Mouse (Mus musculus) liver, embryonic 11.5 days (tissue): Measurements from ENCODE around the gene Tmcc3. TPM values are rescaled to one million over a fixed set of nuclear protein-coding genes. Genes with fewer than 3 reads are reported as not detected.

Experiments
- ATAC-seq: fragments of 200-750 bp; cut with Nextera tagmentation; replicated peaks from 2 replicates; pipeline ENCODE4 v1.8.0; 2017; ENCODE audit warnings: moderate number of reproducible peaks, mild to moderate bottlenecking, moderate TSS enrichment, moderate library complexity; ENCODE audit not compliant: low FRiP score
- DNase-seq: peaks from one replicate; pipeline ENCODE4 v3.0.0-alpha.2; 2017; ENCODE audit warnings: low spot score
- H3K27ac ChIP-seq: fragments of 300-500 bp; sonication (generic); 2 replicates; pipeline ENCODE4 v1.5.1; 2014; ENCODE audit warnings: mild to moderate bottlenecking, low read depth, low read length, control low read depth
- H3K27me3 ChIP-seq: fragments of 300-500 bp; sonication (generic); replicated peaks from 2 replicates; pipeline ENCODE4 v1.6.1; 2014; ENCODE audit warnings: low read length, mixed read lengths; ENCODE audit not compliant: control insufficient read depth, insufficient read depth
- H3K36me3 ChIP-seq: fragments of 300-500 bp; sonication (generic); 2 replicates; pipeline ENCODE4 v1.6.1; 2014; ENCODE audit warnings: mild to moderate bottlenecking, low read length, moderate library complexity, mixed read lengths; ENCODE audit not compliant: control insufficient read depth, insufficient read depth
- H3K4me1 ChIP-seq: fragments of 300-500 bp; sonication (generic); replicated peaks from 2 replicates; pipeline ENCODE4 v1.6.1; 2014; ENCODE audit warnings: low read length, mixed read lengths; ENCODE audit not compliant: control insufficient read depth, insufficient read depth
- H3K4me2 ChIP-seq: fragments of 300-500 bp; sonication (generic); 2 replicates; pipeline ENCODE4 v1.6.1; 2014; ENCODE audit warnings: mild to moderate bottlenecking, control low read depth, moderate library complexity
- H3K4me3 ChIP-seq: fragments of 300-500 bp; sonication (generic); 2 replicates; pipeline ENCODE4 v1.5.1; 2014; ENCODE audit warnings: low read depth, low read length, control low read depth
- H3K9ac ChIP-seq: fragments of 300-500 bp; sonication (generic); 2 replicates; pipeline ENCODE4 v1.6.1; 2014; ENCODE audit warnings: low read depth, low read length, control low read depth
- H3K9me3 ChIP-seq: fragments of 300-500 bp; sonication (generic); 2 replicates; pipeline ENCODE4 v1.6.1; 2016; ENCODE audit warnings: low read length, inconsistent platforms, mixed read lengths; ENCODE audit not compliant: control insufficient read depth
- WGBS: fragments of 180-500 bp; shearing (Covaris S2); extraction: QIAGEN DNeasy Blood & Tissue Kit; methylation state at CpG from one replicate; pipeline ENCODE4 v1.1.7; 2014; 5-methylcytosine and 5-hydroxymethylcytosine counted together
- polyA plus RNA-seq: library from polyadenylated mRNA; unstranded; fragments of >200 nt; fragmentation: Nextera tagmentation; extraction: Ambion mirVana; gene quantifications from 2 replicates; pipeline ENCODE4 v1.2.1, GENCODE M21; 2014

Gene Tmcc3
- 5.1 and 5.6 TPM in 2 replicates for polyA plus RNA-seq

DNA sequence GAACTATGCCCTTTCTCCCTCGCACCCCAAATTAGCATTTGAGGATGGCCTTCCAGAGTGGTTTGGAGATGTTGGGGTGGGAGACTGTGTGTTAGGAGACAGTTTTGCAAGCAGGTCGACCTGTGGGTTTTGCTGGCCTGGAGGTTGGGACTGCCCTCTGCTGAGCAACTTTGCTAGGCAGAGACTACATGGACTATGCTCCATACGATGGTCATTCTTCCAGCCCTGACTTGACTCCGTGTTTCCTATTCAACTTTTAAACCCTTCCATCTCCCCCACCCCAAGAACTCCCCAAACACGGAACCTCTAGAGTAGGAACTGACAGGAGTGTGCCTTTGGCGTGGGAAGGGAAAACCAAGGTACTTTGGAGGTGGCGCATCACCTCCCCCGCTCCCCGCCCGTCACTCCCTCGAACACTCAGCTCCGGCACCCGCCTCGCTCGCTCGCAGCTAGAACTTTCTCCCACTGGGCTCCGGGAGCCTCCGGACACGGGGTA, at the start of gene Tmcc3:
Gene Tmcc3, plus strand, starts transcription at position 439 of the 496 bp plus-strand sequence.
- Histone ChIP-seq H3K4me2 (peak within 1 kb of the TSS; percentile 67), H3K9me3 (no peaks in the 10 kb centered on the region), H3K36me3 (no peaks in the 10 kb centered on the region), H3K9ac (no peak within 1 kb of the TSS), H3K27ac (no peak within 1 kb of the TSS), H3K4me3 (peak within 1 kb of the TSS; percentile 44), H3K4me1 (no peaks in the 10 kb centered on the region), H3K27me3 (peaks cover 31% of the 10 kb centered on the region)
- ATAC-seq (no peak), DNase-seq (no peak)
- 5% methylated on average over 19 of the region's 19 CpGs for WGBS

DNA sequence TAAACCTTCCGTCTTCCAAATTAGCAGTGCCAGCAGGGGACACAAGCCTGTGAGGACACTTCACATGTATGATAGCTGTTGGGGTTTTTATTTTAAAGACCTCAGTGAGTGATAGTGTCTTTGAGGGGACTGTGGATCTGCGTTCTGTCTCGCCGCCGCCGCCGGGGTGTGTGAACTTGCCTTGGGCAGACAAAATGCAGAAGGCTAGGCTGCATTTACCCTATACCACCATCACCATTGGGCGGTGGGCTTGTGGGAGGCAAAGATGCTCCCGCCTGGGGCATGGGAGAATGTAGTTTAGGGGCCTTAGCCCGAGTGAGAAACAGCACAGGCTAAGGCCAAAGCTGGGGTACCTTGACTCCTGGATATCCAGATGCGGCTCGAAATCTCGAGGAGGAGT, 49.1 kb upstream of the Tmcc3 start:
- H3K36me3 ChIP-seq = no peaks in the 10 kb centered on the region
- 85% methylated on average over 13 of the region's 13 CpGs for WGBS
- H3K27ac ChIP-seq = no peak overlapping the region
- no peak overlapping the region for H3K4me2 ChIP-seq
- H3K27me3 ChIP-seq = no peaks in the 10 kb centered on the region
- no peaks in the 10 kb centered on the region for H3K4me1 ChIP-seq
- no peak overlapping the region for H3K4me3 ChIP-seq
- no peaks in the 10 kb centered on the region for H3K9me3 ChIP-seq
- ATAC-seq = no peak
- DNase-seq = no peak
- no peak overlapping the region for H3K9ac ChIP-seq

DNA sequence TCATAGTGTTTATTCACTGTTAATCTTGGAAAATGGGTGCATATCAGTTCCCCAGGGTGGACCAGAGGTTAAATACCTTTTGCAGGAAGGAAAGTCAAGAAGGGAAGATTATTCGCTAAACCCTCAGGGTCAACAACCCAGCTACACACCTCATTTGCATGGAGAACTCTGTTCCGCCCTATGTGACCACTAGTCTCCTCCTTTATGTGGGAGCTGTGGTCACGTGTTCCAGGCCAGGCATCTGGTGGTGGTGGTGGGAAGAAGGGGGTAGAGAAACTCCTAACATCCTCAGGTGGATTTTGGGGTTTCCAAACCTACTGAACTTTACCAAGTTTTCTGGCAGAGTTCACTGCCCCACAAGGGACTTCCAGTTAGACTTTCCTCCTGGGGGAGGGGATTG, 48.5 kb upstream of the Tmcc3 start:
- Histone ChIP-seq H3K9me3 (no peaks in the 10 kb centered on the region), H3K9ac (no peak overlapping the region), H3K27me3 (no peaks in the 10 kb centered on the region), H3K4me3 (no peak overlapping the region), H3K27ac (no peak overlapping the region), H3K4me2 (no peak overlapping the region), H3K36me3 (no peaks in the 10 kb centered on the region), H3K4me1 (no peaks in the 10 kb centered on the region)
- ATAC-seq (no peak), DNase-seq (no peak)
- WGBS = 71% methylated on average over 3 of the region's 3 CpGs

DNA sequence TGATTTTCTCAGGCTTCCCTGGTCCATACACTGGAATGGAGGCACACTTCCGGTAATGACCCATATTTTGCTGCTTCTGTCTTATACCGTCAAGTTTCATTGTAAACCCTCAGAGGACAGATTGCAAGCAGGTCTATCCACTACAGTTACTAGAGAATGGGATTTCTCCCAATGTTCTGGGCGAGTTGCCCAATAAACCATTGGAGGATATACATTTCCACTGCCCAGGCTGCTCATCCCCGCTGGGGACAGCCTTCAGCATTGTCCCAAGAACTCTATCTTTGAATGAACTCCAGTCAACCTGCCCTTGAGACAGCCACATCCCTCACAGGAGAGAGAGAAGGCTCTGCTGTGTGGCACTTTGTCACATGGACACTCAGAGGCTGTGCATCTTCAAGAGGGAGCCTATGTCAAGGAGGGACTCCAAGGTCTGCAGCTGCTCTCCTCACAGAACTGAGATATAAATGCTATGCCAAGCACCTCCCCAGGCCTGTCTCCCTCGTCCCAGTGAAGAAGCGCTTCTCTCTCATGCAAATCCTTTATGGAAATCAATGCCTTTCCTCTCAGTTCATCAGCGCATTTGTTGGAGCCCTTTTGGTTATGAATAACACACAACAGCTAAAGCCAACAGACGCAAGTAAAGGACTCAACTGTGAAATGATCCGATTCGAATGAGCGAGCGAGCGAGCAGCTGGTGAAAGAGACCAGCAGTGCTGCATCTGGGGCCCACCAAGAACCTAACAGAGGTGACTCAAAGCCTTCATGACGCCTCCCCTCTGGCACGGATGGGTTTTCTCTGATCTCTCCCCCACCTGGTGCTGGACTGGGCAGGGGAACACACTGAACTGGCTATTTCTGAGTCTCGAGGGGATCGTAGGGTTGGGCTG, 45.9 kb upstream of the Tmcc3 start:
- no peaks in the 10 kb centered on the region for H3K36me3 ChIP-seq
- DNase-seq = no peak
- H3K4me1 ChIP-seq = no peaks in the 10 kb centered on the region
- WGBS = 76% methylated on average over 17 of the region's 17 CpGs
- ATAC-seq = no peak
- H3K4me3 ChIP-seq = no peak overlapping the region
- H3K4me2 ChIP-seq = no peak overlapping the region
- no peaks in the 10 kb centered on the region for H3K9me3 ChIP-seq
- H3K9ac ChIP-seq = no peak overlapping the region
- H3K27me3 ChIP-seq = no peaks in the 10 kb centered on the region
- H3K27ac ChIP-seq = no peak overlapping the region

DNA sequence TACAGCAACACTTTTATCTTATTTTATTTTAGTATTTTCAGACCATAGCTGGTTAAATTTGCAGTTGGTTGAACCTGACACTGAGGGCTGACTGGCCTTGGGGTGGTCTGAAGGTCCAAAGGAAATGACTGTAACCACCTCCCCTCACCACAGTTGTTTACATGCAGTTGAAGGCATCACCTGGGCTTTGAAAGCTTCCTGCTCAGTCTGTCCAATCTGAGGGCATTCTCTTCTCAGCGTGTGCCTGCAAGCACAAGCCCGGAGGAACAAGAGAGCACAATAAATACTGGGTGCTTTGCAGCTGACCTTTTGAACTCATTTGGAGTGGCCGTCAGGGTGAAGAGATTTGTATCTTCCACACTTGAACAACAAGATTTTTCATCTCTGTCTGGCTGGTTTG, 36.4 kb upstream of the Tmcc3 start:
- DNase-seq = no peak
- no peak overlapping the region for H3K4me3 ChIP-seq
- WGBS = 41% methylated on average over 3 of the region's 3 CpGs
- no peak overlapping the region for H3K27ac ChIP-seq
- no peaks in the 10 kb centered on the region for H3K9me3 ChIP-seq
- no peaks in the 10 kb centered on the region for H3K4me1 ChIP-seq
- H3K36me3 ChIP-seq = no peaks in the 10 kb centered on the region
- H3K27me3 ChIP-seq = no peaks in the 10 kb centered on the region
- ATAC-seq = no peak
- no peak overlapping the region for H3K9ac ChIP-seq
- H3K4me2 ChIP-seq = no peak overlapping the region

DNA sequence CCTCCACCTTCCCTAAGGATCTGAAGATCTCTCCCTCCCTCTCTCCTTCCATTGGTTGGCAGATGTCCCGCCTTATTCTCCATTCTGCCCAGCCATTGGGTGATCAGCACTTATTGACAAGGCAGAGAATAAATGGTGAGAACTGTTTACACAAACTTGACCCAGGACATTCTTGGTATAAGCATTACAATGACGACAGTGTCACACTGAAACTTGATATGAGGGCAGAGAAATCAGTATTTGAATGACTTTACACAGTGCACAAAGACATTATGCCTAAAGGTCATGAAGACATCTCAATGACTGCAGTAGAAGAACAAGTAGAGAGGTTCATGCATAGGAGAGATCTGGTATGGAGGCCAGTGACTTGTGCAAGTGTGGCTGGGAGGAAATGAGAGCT, 35.2 kb upstream of the Tmcc3 start:
- DNase-seq (no peak), ATAC-seq (no peak)
- Histone ChIP-seq H3K9ac (no peak overlapping the region), H3K27ac (no peak overlapping the region), H3K4me1 (no peaks in the 10 kb centered on the region), H3K4me3 (no peak overlapping the region), H3K36me3 (no peaks in the 10 kb centered on the region), H3K9me3 (no peaks in the 10 kb centered on the region), H3K4me2 (no peak overlapping the region), H3K27me3 (no peaks in the 10 kb centered on the region)
- 50% methylated on average over 2 of the region's 2 CpGs for WGBS

DNA sequence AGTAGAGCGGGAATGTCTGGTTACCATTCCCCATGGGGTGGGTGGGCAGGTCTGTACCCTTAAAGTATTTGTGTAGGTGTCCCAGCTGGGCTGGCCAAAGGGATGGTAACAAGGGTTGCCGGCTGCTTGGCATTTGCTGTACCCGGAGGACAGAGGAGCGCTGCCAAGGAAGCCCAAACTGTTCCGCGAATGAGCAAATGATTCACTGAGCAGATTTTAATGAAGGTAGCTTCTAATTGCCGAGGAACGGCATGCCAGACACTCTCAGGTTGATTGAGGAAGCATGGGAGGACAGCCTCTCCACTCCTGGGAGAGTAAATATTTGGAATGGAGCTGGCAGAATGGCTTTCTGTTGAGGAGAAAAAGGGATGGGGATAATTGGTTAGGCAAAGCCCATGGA, 29.6 kb upstream of the Tmcc3 start:
- ATAC-seq (no peak), DNase-seq (no peak)
- Histone ChIP-seq H3K4me2 (no peak overlapping the region), H3K27me3 (no peaks in the 10 kb centered on the region), H3K36me3 (no peaks in the 10 kb centered on the region), H3K9me3 (no peaks in the 10 kb centered on the region), H3K9ac (no peak overlapping the region), H3K27ac (no peak overlapping the region), H3K4me3 (no peak overlapping the region), H3K4me1 (no peaks in the 10 kb centered on the region)
- WGBS = 83% methylated on average over 8 of the region's 8 CpGs

DNA sequence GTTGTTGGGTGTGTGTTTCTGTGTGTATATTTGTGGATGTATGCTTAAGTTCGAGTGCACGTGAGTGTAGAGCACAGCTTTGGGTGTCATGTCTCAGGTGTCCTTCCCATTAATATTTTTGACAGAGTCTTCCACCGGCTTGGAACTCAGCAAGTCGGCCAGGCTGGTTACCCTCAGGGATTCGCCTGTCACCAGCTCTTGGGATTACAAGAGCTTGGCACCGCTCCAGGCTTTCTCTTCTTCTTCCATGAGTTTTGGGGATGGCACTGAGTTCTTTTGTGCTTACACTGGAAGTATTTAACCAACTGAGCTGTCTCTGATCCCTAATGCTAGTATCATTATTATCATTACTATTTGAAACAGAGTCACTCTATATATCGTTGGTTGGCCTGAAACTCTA, 29.0 kb upstream of the Tmcc3 start:
- no peak overlapping the region for H3K9ac ChIP-seq
- H3K9me3 ChIP-seq = no peaks in the 10 kb centered on the region
- no peak overlapping the region for H3K27ac ChIP-seq
- DNase-seq (no peak), ATAC-seq (no peak)
- no peaks in the 10 kb centered on the region for H3K4me1 ChIP-seq
- H3K4me3 ChIP-seq = no peak overlapping the region
- WGBS = 85% methylated on average over 7 of the region's 7 CpGs
- no peaks in the 10 kb centered on the region for H3K36me3 ChIP-seq
- no peak overlapping the region for H3K4me2 ChIP-seq
- no peaks in the 10 kb centered on the region for H3K27me3 ChIP-seq

DNA sequence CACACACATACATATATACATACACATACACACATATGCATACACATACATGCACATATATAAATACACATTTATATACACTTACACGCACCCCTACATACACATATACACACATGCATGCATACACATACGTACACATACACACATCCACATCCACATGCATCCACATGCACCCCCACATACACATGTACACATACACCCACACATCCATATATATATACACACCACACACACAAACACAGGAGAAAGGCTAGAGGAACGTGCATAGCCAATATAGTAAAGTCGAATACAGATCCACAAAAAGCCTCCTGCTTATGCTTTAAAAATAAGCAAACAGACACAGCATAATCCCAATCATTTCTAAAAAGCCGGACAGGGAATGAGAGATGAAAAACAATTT, 17.3 kb upstream of the Tmcc3 start:
- Histone ChIP-seq H3K4me3 (no peak overlapping the region), H3K4me2 (no peak overlapping the region), H3K9ac (no peak overlapping the region), H3K4me1 (no peaks in the 10 kb centered on the region), H3K27ac (no peak overlapping the region), H3K9me3 (no peaks in the 10 kb centered on the region), H3K27me3 (no peaks in the 10 kb centered on the region), H3K36me3 (no peaks in the 10 kb centered on the region)
- 84% methylated on average over 5 of the region's 5 CpGs for WGBS
- ATAC-seq (no peak), DNase-seq (no peak)
